Mouse (Mus musculus): ENCODE measurements around the gene Cnnm4. TPM values are rescaled to one million over a fixed set of nuclear protein-coding genes. Genes with fewer than 3 reads are reported as not detected.

The Cnnm4 gene
- polyA plus RNA-seq, 1 experiment from 2014 or later = 16.2 TPM

- Histone ChIP-seq H3K4me3 (no peak overlapping the region), H3K9me3 (no peaks in the 10 kb centered on the region), H3K36me3 (replicated peaks) (peaks cover 80% of the 10 kb centered on the region), H3K4me1 (peaks cover 64% of the 10 kb centered on the region), H3K27ac (replicated peaks) (no peak overlapping the region), H3K27me3 (replicated peaks; ENCODE audit: low read depth, poor library complexity, severe bottlenecking) (no peaks in the 10 kb centered on the region)
- WGBS = 92% methylated on average over 16 of the region's 16 CpGs
- no peak for DNase-seq (ENCODE audit: low spot score)
These were observed 81.1 kb downstream of the Cnnm4 start for GRCm38 (mm10) chr1:36552506-36552905.

GRCm38 (mm10) chr1:36554633-36555399 is 83.4 kb downstream of the Cnnm4 start:
- peaks cover 60% of the 10 kb centered on the region for H3K4me1 ChIP-seq
- DNase-seq (ENCODE audit: low spot score) = no peak
- H3K9me3 ChIP-seq = no peaks in the 10 kb centered on the region
- peak overlapping the region; percentile 100 for H3K27ac ChIP-seq (replicated peaks)
- WGBS = 72% methylated on average over 21 of the region's 21 CpGs
- H3K27me3 ChIP-seq (replicated peaks; ENCODE audit: low read depth, poor library complexity, severe bottlenecking) = peaks cover 6% of the 10 kb centered on the region; the same call in 1 of the 2 replicates
- peaks cover 61% of the 10 kb centered on the region for H3K36me3 ChIP-seq (replicated peaks)
- peak overlapping the region; percentile 96 for H3K4me3 ChIP-seq

- peak overlapping the region; percentile 96 for H3K4me3 ChIP-seq
- peak; percentile 64 for DNase-seq (ENCODE audit: low spot score)
- H3K27ac ChIP-seq (replicated peaks) = peak overlapping the region; percentile 100
- WGBS = 5% methylated on average over 8 of the region's 8 CpGs
- peaks cover 50% of the 10 kb centered on the region for H3K36me3 ChIP-seq (replicated peaks)
- peaks cover 57% of the 10 kb centered on the region for H3K4me1 ChIP-seq
- H3K27me3 ChIP-seq (replicated peaks; ENCODE audit: low read depth, poor library complexity, severe bottlenecking) = peaks cover 9% of the 10 kb centered on the region; the same call in 1 of the 2 replicates
- H3K9me3 ChIP-seq = no peaks in the 10 kb centered on the region
These were observed 84.5 kb downstream of the Cnnm4 start for GRCm38 (mm10) chr1:36555798-36556395.

GRCm38 (mm10) chr1:36556553-36557456 is 85.4 kb downstream of the Cnnm4 start:
- peaks cover 9% of the 10 kb centered on the region; the same call in 1 of the 2 replicates for H3K27me3 ChIP-seq (replicated peaks; ENCODE audit: low read depth, poor library complexity, severe bottlenecking)
- peak overlapping the region; percentile 96 for H3K4me3 ChIP-seq
- WGBS = under 1% methylated on average over 52 of the region's 52 CpGs
- DNase-seq (ENCODE audit: low spot score) = peak; percentile 98
- H3K9me3 ChIP-seq = no peaks in the 10 kb centered on the region
- peaks cover 41% of the 10 kb centered on the region for H3K36me3 ChIP-seq (replicated peaks)
- peak overlapping the region; percentile 100 for H3K27ac ChIP-seq (replicated peaks)
- H3K4me1 ChIP-seq = peaks cover 64% of the 10 kb centered on the region

- H3K27ac ChIP-seq (replicated peaks) = peak overlapping the region; percentile 100
- H3K36me3 ChIP-seq (replicated peaks) = peaks cover 34% of the 10 kb centered on the region
- H3K9me3 ChIP-seq = no peaks in the 10 kb centered on the region
- peak; percentile 91 for DNase-seq (ENCODE audit: low spot score)
- peaks cover 9% of the 10 kb centered on the region; the same call in 1 of the 2 replicates for H3K27me3 ChIP-seq (replicated peaks; ENCODE audit: low read depth, poor library complexity, severe bottlenecking)
- peaks cover 72% of the 10 kb centered on the region for H3K4me1 ChIP-seq
- WGBS = under 1% methylated on average over 48 of the region's 48 CpGs
- peak overlapping the region; percentile 96 for H3K4me3 ChIP-seq
These were observed 86.1 kb downstream of the Cnnm4 start for GRCm38 (mm10) chr1:36557457-36558011.

Small RNA genes within 50 kb of the gene (microRNA-seq; reads per million reads assigned to microRNA genes)
- gene Gm47280 = not detected

Other genes starting within 250 kb of the Cnnm4 start
- 44.6 and 51.2 TPM in 2 replicates for gene Uggt1, start 226.9 kb upstream of the Cnnm4 start, polyA plus RNA-seq (2016; fragmentation: Nextera tagmentation; extraction: Ambion mirVana)
- 0.27 and 0.41 TPM in 2 replicates for gene Neurl3, start 196.9 kb upstream of the Cnnm4 start, polyA plus RNA-seq (2016; fragmentation: Nextera tagmentation; extraction: Ambion mirVana)
- gene Arid5a, start 163.9 kb upstream of the Cnnm4 start, polyA plus RNA-seq (2016; fragmentation: Nextera tagmentation; extraction: Ambion mirVana) = 3.3 and 4.5 TPM in 2 replicates
- 50.9 and 52.1 TPM in 2 replicates for gene Kansl3, start 102.4 kb upstream of the Cnnm4 start, polyA plus RNA-seq (2016; fragmentation: Nextera tagmentation; extraction: Ambion mirVana)
- 1.2 and 1.7 TPM in 2 replicates for gene Fer1l5, start 99.3 kb upstream of the Cnnm4 start, polyA plus RNA-seq (2016; fragmentation: Nextera tagmentation; extraction: Ambion mirVana)
- 58.4 and 62.9 TPM in 2 replicates for gene Lman2l, start 26.3 kb upstream of the Cnnm4 start, polyA plus RNA-seq (2016; fragmentation: Nextera tagmentation; extraction: Ambion mirVana)
- gene Cnnm3, start 40.2 kb downstream of the Cnnm4 start, polyA plus RNA-seq (2016; fragmentation: Nextera tagmentation; extraction: Ambion mirVana) = 3.5 and 3.6 TPM in 2 replicates
- gene Ankrd23, start 65.3 kb downstream of the Cnnm4 start, polyA plus RNA-seq (2016; fragmentation: Nextera tagmentation; extraction: Ambion mirVana) = 15.5 and 16.6 TPM in 2 replicates
- 0.54 TPM in 1 of 2 replicates, not detected in the other for gene Gm42417, start 67.8 kb downstream of the Cnnm4 start, polyA plus RNA-seq (2016; fragmentation: Nextera tagmentation; extraction: Ambion mirVana)
- 18.9 and 20.3 TPM in 2 replicates for gene Ankrd39, start 75.8 kb downstream of the Cnnm4 start, polyA plus RNA-seq (2016; fragmentation: Nextera tagmentation; extraction: Ambion mirVana)
- 24.9 and 25.9 TPM in 2 replicates for gene Sema4c, start 86.7 kb downstream of the Cnnm4 start, polyA plus RNA-seq (2016; fragmentation: Nextera tagmentation; extraction: Ambion mirVana)
- gene Fam178b, start 211.6 kb downstream of the Cnnm4 start, polyA plus RNA-seq (2016; fragmentation: Nextera tagmentation; extraction: Ambion mirVana) = 0.57 and 0.65 TPM in 2 replicates
- gene Cox5b, start 219.8 kb downstream of the Cnnm4 start, polyA plus RNA-seq (2016; fragmentation: Nextera tagmentation; extraction: Ambion mirVana) = 515 and 522 TPM in 2 replicates
- gene 4933424G06Rik, start 238.5 kb downstream of the Cnnm4 start, polyA plus RNA-seq (2016; fragmentation: Nextera tagmentation; extraction: Ambion mirVana) = not detected in 2 replicates
- 137 and 141 TPM in 2 replicates for gene Actr1b, start 242.8 kb downstream of the Cnnm4 start, polyA plus RNA-seq (2016; fragmentation: Nextera tagmentation; extraction: Ambion mirVana)

Measured in embryonic facial prominence, embryonic 10.5 days (tissue).